Mouse (Mus musculus) embryonic fibroblast, embryonic 13.5 days (primary cell): ENCODE data around the gene Scfd1. TPM values are rescaled to one million over a fixed set of nuclear protein-coding genes. Genes with fewer than 3 reads are reported as not detected.

Experiments
- H3K27ac ChIP-seq: 2 replicates; pipeline ENCODE4 v1.5.1; 2012; ENCODE audit warnings: low read length, control low read depth, inconsistent platforms; ENCODE audit not compliant: insufficient read depth
- H3K4me1 ChIP-seq: 2 replicates; pipeline ENCODE4 v1.6.1; 2011; ENCODE audit warnings: low read length; ENCODE audit not compliant: control insufficient read depth, insufficient read depth
- H3K4me3 ChIP-seq: 2 replicates; pipeline ENCODE4 v1.5.1; 2011; ENCODE audit warnings: mild to moderate bottlenecking, control low read depth, low read length; ENCODE audit not compliant: insufficient read depth
- CTCF ChIP-seq: IDR thresholded peaks from 2 replicates; pipeline ENCODE4 v1.5.1; 2011; ENCODE audit warnings: mild to moderate bottlenecking, control low read depth, low read length, moderate library complexity, borderline replicate concordance; ENCODE audit not compliant: insufficient read depth
- POLR2A ChIP-seq: IDR thresholded peaks from 2 replicates; pipeline ENCODE4 v1.6.1; 2011; ENCODE audit warnings: low read depth, mild to moderate bottlenecking, control low read depth, low read length, moderate library complexity
- polyA plus RNA-seq: library from polyadenylated mRNA; stranded (reverse); fragments of >200 nt; gene quantifications from 2 replicates; pipeline ENCODE4 v1.2.4, GENCODE M21; 2011; ENCODE audit warnings: low read depth; ENCODE audit not compliant: missing spikeins, insufficient read length

Gene Scfd1
- polyA plus RNA-seq, 1 experiment = 101 TPM

DNA sequence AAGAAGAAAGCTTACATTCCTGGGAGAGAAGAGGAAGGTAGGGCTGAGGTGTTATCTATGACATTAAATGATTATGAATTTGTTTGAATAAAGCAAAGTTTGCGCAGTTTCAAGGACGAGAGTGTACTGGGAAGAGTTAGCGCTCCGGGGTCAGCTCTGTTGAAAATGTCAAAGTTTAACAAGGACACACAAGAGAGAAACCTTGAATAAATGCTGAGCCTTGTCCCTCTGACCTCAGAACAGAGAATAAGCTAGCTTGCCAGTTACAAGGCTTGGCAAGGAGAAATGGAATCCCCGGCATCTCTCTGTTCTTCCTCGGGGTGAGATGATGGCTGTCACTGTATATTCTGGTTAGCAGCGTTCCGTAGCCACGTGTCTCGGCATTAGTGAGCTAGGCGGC is 116.2 kb downstream of the Scfd1 start:
- Histone ChIP-seq H3K27ac (no peak overlapping the region), H3K4me1 (no peaks in the 10 kb centered on the region), H3K4me3 (no peak overlapping the region)
- TF ChIP-seq POLR2A = no peak
- no peak for TF ChIP-seq CTCF

DNA sequence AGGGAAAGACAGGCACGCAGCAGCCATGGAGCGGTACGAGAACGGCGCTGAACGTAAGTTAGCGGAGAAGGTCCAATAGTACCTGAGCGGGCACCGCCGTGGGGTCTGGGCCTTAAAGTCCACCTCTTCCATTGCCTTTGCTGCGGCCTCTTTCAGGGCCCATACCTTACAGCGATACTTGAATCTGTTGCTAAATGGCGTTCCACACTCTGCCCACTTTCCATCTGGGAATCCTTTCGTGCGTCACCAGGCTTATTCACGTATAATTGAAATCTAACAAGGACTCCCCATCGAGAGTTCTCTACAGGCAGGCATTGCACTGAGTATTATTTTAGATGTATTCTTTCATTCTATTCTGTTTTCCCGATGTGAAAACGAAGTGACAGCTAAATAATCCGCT is 117.3 kb downstream of the Scfd1 start:
- no peak for TF ChIP-seq POLR2A
- no peak for TF ChIP-seq CTCF
- no peak overlapping the region for H3K27ac ChIP-seq
- H3K4me3 ChIP-seq = no peak overlapping the region
- H3K4me1 ChIP-seq = no peaks in the 10 kb centered on the region

Other genes with a start within 250 kb of the Scfd1 start
- gene G2e3, start 29.4 kb upstream of the Scfd1 start, polyA plus RNA-seq = 18.6 and 27.5 TPM in 2 replicates
- 3.8 and 14.8 TPM in 2 replicates for gene Coch, start 215.8 kb downstream of the Scfd1 start, polyA plus RNA-seq